Mouse (Mus musculus) E14TG2a.4 (cell line): Measurements from ENCODE around the gene Mpzl3.
A peak's percentile ranks its signal among the peaks of the same experiment; 100 is the strongest.

Experiments
- H3K27me3 ChIP-seq: 2 replicates; pipeline ENCODE4 v1.6.1; 2014; ENCODE audit warnings: low read length, control low read depth; ENCODE audit not compliant: insufficient read depth
- H3K36me3 ChIP-seq: 2 replicates; pipeline ENCODE4 v1.6.1; 2014; ENCODE audit warnings: low read length, control low read depth; ENCODE audit not compliant: insufficient read depth
- H3K4me1 ChIP-seq: replicated peaks from 2 replicates; pipeline ENCODE4 v1.6.1; 2014; ENCODE audit warnings: low read depth, low read length, control low read depth
- H3K4me3 ChIP-seq: replicated peaks from 2 replicates; pipeline ENCODE4 v1.5.1; 2014; ENCODE audit warnings: mild to moderate bottlenecking, low read length
- H3K9me3 ChIP-seq: 2 replicates; pipeline ENCODE4 v1.6.1; 2014; ENCODE audit warnings: low read length, control low read depth
- CTCF ChIP-seq: conservative IDR thresholded peaks from 2 replicates; pipeline ENCODE4 v1.5.1; 2014; ENCODE audit warnings: low read length
- NANOG ChIP-seq: IDR thresholded peaks from 2 replicates; pipeline ENCODE4 v1.6.1; 2014; ENCODE audit warnings: borderline replicate concordance, low read length, mixed read lengths
- POU5F1 ChIP-seq: IDR thresholded peaks from 2 replicates; pipeline ENCODE4 v1.6.1; 2014; ENCODE audit warnings: low read length, borderline replicate concordance

Mpzl3 gene

GRCm38 (mm10) chr9:45039499-45039898 is 15.5 kb upstream of the Mpzl3 start, which contains the start of gene Mpzl2:
Mpzl2 (plus strand) TSS chr9:45039799.
- Histone ChIP-seq H3K36me3 (0 out of 2 replicates have a peak, but pooled peaks cover 2% of the 10 kb centered on the region), H3K9me3 (no peaks in the 10 kb centered on the region), H3K4me1 (peaks cover 43% of the 10 kb centered on the region), H3K4me3 (peak within 1 kb of the TSS; percentile 32), H3K27me3 (peaks cover 59% of the 10 kb centered on the region)
- TF ChIP-seq POU5F1 (no peak), CTCF (no peak), NANOG (no peak)

- peaks cover 59% of the 10 kb centered on the region for H3K27me3 ChIP-seq
- peak overlapping the region; percentile 32 for H3K4me3 ChIP-seq
- H3K9me3 ChIP-seq = no peaks in the 10 kb centered on the region
- H3K4me1 ChIP-seq = peaks cover 48% of the 10 kb centered on the region
- peaks cover 9% of the 10 kb centered on the region for H3K36me3 ChIP-seq
- TF ChIP-seq CTCF (no peak), POU5F1 (no peak), NANOG (no peak)
These were observed 14.7 kb upstream of the Mpzl3 start for GRCm38 (mm10) chr9:45040066-45040845.

DNA sequence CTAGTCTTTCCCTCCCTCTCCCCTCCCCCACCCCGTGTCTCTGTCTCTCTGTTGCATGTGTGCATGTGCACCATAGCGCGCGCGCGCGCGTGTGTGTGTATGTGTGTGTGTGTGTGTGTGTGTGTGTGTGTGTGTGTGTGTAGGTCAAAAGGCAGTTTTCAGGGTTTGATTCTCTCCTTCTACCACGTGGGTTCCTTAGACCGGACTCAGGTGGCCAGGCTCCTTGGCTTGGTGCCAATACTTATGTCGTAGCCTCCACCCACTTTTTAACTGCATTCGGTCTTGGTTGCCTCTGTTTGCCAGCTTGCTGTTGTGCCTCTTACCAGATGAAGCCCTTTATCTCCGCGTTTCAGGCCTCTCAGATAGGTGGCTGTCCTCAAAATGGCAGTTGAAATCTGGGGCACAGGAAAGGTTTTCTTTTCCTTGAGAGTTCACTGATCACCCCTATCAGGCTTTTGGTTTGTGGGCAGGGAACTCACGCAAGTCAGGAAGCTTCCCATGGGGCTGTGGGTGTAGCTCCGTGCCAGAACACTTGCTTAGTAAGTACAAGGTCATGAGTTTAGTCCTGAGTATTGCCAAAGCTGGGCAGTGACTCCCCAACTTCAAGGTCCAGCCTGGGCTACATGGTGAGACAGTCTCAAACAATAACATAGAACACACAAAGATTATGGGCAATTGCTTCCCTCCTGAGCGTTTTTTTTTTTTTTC is 13.7 kb upstream of the Mpzl3 start:
- Histone ChIP-seq H3K36me3 (peaks cover 10% of the 10 kb centered on the region), H3K9me3 (no peaks in the 10 kb centered on the region), H3K4me3 (peak overlapping the region; percentile 78; the same call in 1 of the 2 replicates), H3K4me1 (peaks cover 48% of the 10 kb centered on the region), H3K27me3 (peaks cover 58% of the 10 kb centered on the region)
- TF ChIP-seq POU5F1 (no peak), NANOG (no peak), CTCF (no peak)

DNA sequence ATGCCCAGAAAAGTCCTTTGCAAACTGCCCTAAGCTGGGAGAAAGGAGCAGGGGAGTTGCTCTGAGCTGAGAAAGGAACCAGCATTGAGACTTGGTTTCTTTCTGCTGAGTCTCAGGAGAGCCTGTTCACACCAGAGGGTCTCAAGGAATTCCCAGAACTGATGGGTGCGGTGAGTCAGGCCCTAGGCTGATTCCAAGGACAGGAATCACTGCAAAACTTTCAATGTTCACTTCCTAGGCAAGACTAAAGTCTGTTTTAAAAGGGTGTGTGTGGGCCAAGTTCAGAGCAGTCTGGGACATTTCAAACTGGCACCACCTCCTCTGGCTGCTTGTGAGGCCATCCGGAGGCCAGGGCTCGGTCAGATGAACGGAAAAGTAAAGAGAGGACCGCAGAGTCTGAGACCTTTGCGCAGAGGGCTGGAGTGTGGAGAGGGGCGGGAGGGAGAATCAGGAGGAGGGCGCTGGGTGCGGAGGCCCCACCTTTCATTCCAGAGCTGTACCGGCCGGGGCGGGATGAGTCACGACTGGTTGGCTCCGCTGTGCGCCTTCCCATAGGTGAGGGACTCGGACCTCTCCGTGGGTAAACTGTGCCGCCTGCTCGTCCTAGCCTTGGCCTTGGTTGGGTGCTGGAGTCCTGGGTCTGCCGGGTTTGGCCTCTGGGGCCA is 12.8 kb upstream of the Mpzl3 start:
- Histone ChIP-seq H3K4me3 (peak overlapping the region; percentile 78), H3K36me3 (peaks cover 10% of the 10 kb centered on the region), H3K4me1 (peaks cover 56% of the 10 kb centered on the region), H3K27me3 (peaks cover 53% of the 10 kb centered on the region), H3K9me3 (no peaks in the 10 kb centered on the region)
- TF ChIP-seq CTCF = no peak
- no peak for TF ChIP-seq POU5F1
- no peak for TF ChIP-seq NANOG

- Histone ChIP-seq H3K27me3 (peaks cover 48% of the 10 kb centered on the region), H3K9me3 (no peaks in the 10 kb centered on the region), H3K4me1 (peaks cover 60% of the 10 kb centered on the region), H3K4me3 (peak overlapping the region; percentile 78), H3K36me3 (peaks cover 10% of the 10 kb centered on the region)
- TF ChIP-seq POU5F1 = no peak
- TF ChIP-seq CTCF = no peak
- no peak for TF ChIP-seq NANOG
These were observed 12.0 kb upstream of the Mpzl3 start for GRCm38 (mm10) chr9:45042947-45043346.

DNA sequence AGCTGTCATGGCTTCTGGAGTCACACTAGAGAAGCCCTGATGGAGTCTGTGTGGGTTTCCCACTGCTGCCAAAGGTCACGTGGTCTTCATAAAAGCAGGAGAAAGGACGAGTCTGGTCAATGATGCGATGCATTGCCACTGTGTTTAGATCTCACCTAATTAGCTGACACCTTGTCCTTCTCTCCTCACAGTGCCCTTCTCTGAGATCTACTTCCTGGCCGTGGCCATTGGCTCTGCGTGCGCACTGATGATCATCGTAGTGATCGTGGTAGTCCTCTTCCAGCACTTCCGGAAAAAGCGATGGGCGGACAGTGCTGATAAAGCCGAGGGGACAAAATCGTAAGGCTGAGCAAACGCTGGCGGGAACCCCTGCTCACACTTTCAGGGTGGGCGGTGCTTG is 8.0 kb upstream of the Mpzl3 start:
- TF ChIP-seq POU5F1 = no peak
- TF ChIP-seq NANOG = no peak
- no peak for TF ChIP-seq CTCF
- peaks cover 19% of the 10 kb centered on the region for H3K27me3 ChIP-seq
- H3K4me3 ChIP-seq = peak overlapping the region; percentile 32
- peaks cover 40% of the 10 kb centered on the region for H3K4me1 ChIP-seq
- peaks cover 12% of the 10 kb centered on the region for H3K36me3 ChIP-seq
- no peaks in the 10 kb centered on the region for H3K9me3 ChIP-seq

DNA sequence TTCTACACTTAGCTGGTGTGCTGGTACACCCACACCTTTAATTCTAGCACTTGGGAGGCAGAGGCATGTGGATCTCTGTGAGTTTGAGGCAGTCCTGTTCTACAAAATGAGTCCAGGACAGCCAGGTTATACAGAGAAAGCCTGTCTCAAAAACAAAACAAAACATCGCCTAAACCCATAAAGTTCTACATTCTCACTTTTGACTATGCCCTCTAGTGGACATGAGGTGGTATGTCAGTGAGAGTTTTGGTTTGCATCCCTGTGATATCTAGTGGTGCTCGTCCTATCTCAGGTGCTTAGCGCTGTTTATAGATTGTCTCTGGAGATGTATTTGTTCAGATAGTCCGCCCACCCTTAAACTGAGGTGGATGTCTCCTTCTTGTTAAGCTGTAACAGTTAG is 6.5 kb upstream of the Mpzl3 start:
- peaks cover 14% of the 10 kb centered on the region for H3K36me3 ChIP-seq
- peaks cover 7% of the 10 kb centered on the region for H3K27me3 ChIP-seq
- TF ChIP-seq POU5F1 (no peak), CTCF (peak; percentile 58), NANOG (no peak)
- peaks cover 25% of the 10 kb centered on the region for H3K4me1 ChIP-seq
- H3K9me3 ChIP-seq = no peaks in the 10 kb centered on the region
- no peak overlapping the region for H3K4me3 ChIP-seq

DNA sequence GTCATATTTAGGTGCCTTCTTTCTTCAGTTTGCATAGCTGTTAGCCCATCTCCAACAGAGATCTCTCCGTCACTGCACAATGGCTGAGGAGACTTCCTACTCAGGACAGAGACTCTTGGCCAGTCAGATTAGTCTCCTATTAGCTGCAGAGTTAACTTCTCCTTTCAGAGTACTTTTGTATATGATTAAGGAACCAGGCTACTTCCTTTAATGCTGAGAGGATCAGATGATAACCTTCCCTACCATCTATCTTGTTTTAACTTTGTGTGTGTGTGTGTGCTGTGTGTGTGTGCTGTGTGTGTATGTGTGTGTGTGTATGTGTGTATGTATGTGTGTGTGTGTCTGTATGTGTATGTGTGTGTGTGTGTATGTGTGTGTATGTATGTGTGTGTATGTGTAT is 5.3 kb upstream of the Mpzl3 start:
- no peak overlapping the region for H3K4me3 ChIP-seq
- peaks cover 10% of the 10 kb centered on the region for H3K36me3 ChIP-seq
- no peaks in the 10 kb centered on the region for H3K27me3 ChIP-seq
- H3K4me1 ChIP-seq = peaks cover 14% of the 10 kb centered on the region
- no peak for TF ChIP-seq POU5F1
- TF ChIP-seq CTCF = no peak
- no peak for TF ChIP-seq NANOG
- no peaks in the 10 kb centered on the region for H3K9me3 ChIP-seq
